13 mouse cellular contexts compared by ENCODE assay signal in genomic region chr16:93422221-93422620, GRCm38 (mm10).
"Had no signal": no experiment of that assay in that cellular context is flagged by ENCODE, and none has a peak within 500 bp of the region (broad histone marks: within the 10 kb centered on the region; RNA-seq: fewer than 3 reads in every experiment).

No protein-coding gene starts in this region.

- ATAC-seq: midbrain, embryonic 16.5 days had no signal

- H3K4me3 ChIP-seq: limb, embryonic 13.5 days; liver, embryonic 15.5 days; megakaryocyte, embryonic 14.5 days; midbrain, embryonic 12.5 days had no signal

- H3K9me3 ChIP-seq: limb, embryonic 13.5 days; liver, embryonic 15.5 days; midbrain, embryonic 12.5 days had no signal

- H3K36me3 ChIP-seq: limb, embryonic 13.5 days; liver, embryonic 15.5 days; midbrain, embryonic 12.5 days had no signal

- DNase-seq: kidney, adult 11 months; kidney, adult 9 months; kidney, postnatal 36 days; lung, adult 2 months; right cerebral cortex, postnatal 25 days; thymus, postnatal 36 days had no signal

- H3K27ac ChIP-seq: kidney, postnatal 0 days; limb, embryonic 13.5 days; liver, embryonic 15.5 days; macrophage; midbrain, embryonic 12.5 days had no signal

- H3K9ac ChIP-seq: limb, embryonic 13.5 days; liver, embryonic 15.5 days; midbrain, embryonic 12.5 days had no signal
